Mouse (Mus musculus) CH12.LX (cell line): ENCODE results near the gene Gm12845.

ENCODE experiments used
- CHD1 ChIP-seq: IDR thresholded peaks from 2 replicates; pipeline ENCODE4 v1.6.1; 2012; ENCODE audit warnings: low read depth, low read length, improper control_type of control experiment, inconsistent platforms
- CTCF ChIP-seq, 2 experiments: IDR thresholded peaks in 1 of 2; conservative IDR thresholded peaks in 1 of 2; 2 replicates each; pipeline ENCODE4 v1.5.1; 2011 to 2012; ENCODE audit warnings: low read depth in 2 of 2, low read length in 2 of 2, improper control_type of control experiment in 1 of 2, inconsistent platforms in 1 of 2, mild to moderate bottlenecking in 1 of 2, moderate library complexity in 1 of 2
- POLR2A ChIP-seq: IDR thresholded peaks from 2 replicates; pipeline ENCODE4 v1.6.1; 2011; ENCODE audit warnings: low read depth, mild to moderate bottlenecking, improper control_type of control experiment, low read length
- USF2 ChIP-seq: conservative IDR thresholded peaks from 2 replicates; pipeline ENCODE4 v1.6.1; 2011; ENCODE audit warnings: low read depth, low read length, improper control_type of control experiment

GRCm38 (mm10) chr4:117713303-117714098 is 10.7 kb upstream of the Gm12845 start:
- TF ChIP-seq POLR2A = no peak
- TF ChIP-seq CTCF (conservative IDR thresholded peaks at IDR 0.05 in 1 of 2, IDR thresholded peaks at IDR 0.05 in 1 of 2; ENCODE audit: low read depth in 2 of 2, low read length in 2 of 2) = no peak
- no peak for TF ChIP-seq USF2
- no peak for TF ChIP-seq CHD1
